Mouse (Mus musculus) liver, embryonic 14.5 days (tissue): ENCODE results near the gene Sycp2l.

Experiments used
- CTCF ChIP-seq: IDR thresholded peaks from 2 replicates; pipeline ENCODE4 v1.5.1; 2016; ENCODE audit warnings: antibody characterized with exemption, low read depth, control low read depth
- EP300 ChIP-seq: IDR thresholded peaks from 2 replicates; pipeline ENCODE4 v1.6.1; 2016; ENCODE audit warnings: antibody characterized with exemption, low read depth

GRCm38 (mm10) chr13:41146271-41146670 lies 32.2 kb downstream of the Sycp2l start:
- TF ChIP-seq CTCF, result peak; percentile 91
- TF ChIP-seq EP300, result no peak
